Mouse (Mus musculus) myocyte (in vitro differentiated cells): ENCODE measurements at regions not wholly inside any gene's neighbourhood (a gene's known extent, or its start where the extent isn't known, plus 50 kb on each side); places are given as distances from the start of the nearest gene placed in this dataset.

Experiments used
- H3K27me3 ChIP-seq: one replicate; pipeline ENCODE4 v1.6.1; 2011; ENCODE audit not compliant: control insufficient read depth, insufficient read depth, insufficient read length
- H3K36me3 ChIP-seq: one replicate; pipeline ENCODE4 v1.6.1; 2011; ENCODE audit not compliant: control insufficient read depth, insufficient read depth
- H3K4me2 ChIP-seq: one replicate; pipeline ENCODE4 v1.6.1; 2011; ENCODE audit warnings: low read depth, control low read depth
- H3K4me3 ChIP-seq: one replicate; pipeline ENCODE4 v1.5.1; 2011; ENCODE audit warnings: mild to moderate bottlenecking, control low read depth, moderate library complexity
- H3K79me2 ChIP-seq: one replicate; pipeline ENCODE4 v1.6.1; 2011; ENCODE audit not compliant: control insufficient read depth, insufficient read depth
- H3ac ChIP-seq: one replicate; pipeline ENCODE4 v1.6.1; 2011; ENCODE audit not compliant: control insufficient read depth, insufficient read length
- CEBPB ChIP-seq: IDR thresholded peaks from 2 replicates; pipeline ENCODE4 v1.6.1; 2011; ENCODE audit warnings: mild to moderate bottlenecking, moderate library complexity; ENCODE audit not compliant: poor library complexity, insufficient read depth, severe bottlenecking
- E2F4 ChIP-seq: IDR thresholded peaks from one replicate; pipeline ENCODE4 v1.6.1; 2011; ENCODE audit warnings: mild to moderate bottlenecking, control low read depth, moderate library complexity; ENCODE audit not compliant: insufficient read depth
- MAX ChIP-seq: IDR thresholded peaks from one replicate; pipeline ENCODE4 v1.6.1; 2011; ENCODE audit warnings: low read depth, mild to moderate bottlenecking, control low read depth
- MYOD1 ChIP-seq, 3 experiments: IDR thresholded peaks; one replicate each; pipeline ENCODE4 v1.6.1; 2011; ENCODE audit warnings: control low read depth in 2 of 3, low read depth in 2 of 3, mild to moderate bottlenecking in 2 of 3, moderate library complexity in 1 of 3; ENCODE audit not compliant: insufficient read length in 2 of 3, control insufficient read depth in 1 of 3
- MYOG ChIP-seq, 3 experiments: IDR thresholded peaks; one replicate each; pipeline ENCODE4 v1.6.1; 2011; ENCODE audit warnings: control low read depth in 2 of 3, low read depth in 2 of 3, mild to moderate bottlenecking in 2 of 3; ENCODE audit not compliant: insufficient read length in 2 of 3, control insufficient read depth in 1 of 3, insufficient read depth in 1 of 3
- POLR2A ChIP-seq: IDR thresholded peaks from one replicate; pipeline ENCODE4 v1.6.1; 2011; ENCODE audit warnings: low read depth, mild to moderate bottlenecking, control low read depth, moderate library complexity; ENCODE audit not compliant: insufficient read length
- POLR2AphosphoS2 ChIP-seq: IDR thresholded peaks from one replicate; pipeline ENCODE4 v1.6.1; 2011; ENCODE audit warnings: low read depth, control low read depth; ENCODE audit not compliant: insufficient read length
- REST ChIP-seq: IDR thresholded peaks from one replicate; pipeline ENCODE4 v1.6.1; 2011; ENCODE audit warnings: mild to moderate bottlenecking, control low read depth, moderate library complexity; ENCODE audit not compliant: insufficient read depth, insufficient read length
- SRF ChIP-seq: IDR thresholded peaks from one replicate; pipeline ENCODE4 v1.6.1; 2011; ENCODE audit warnings: low read depth; ENCODE audit not compliant: control insufficient read depth, insufficient read length
- TCF12 ChIP-seq: IDR thresholded peaks from one replicate; pipeline ENCODE4 v1.6.1; 2011; ENCODE audit warnings: mild to moderate bottlenecking, control low read depth; ENCODE audit not compliant: poor library complexity, insufficient read depth, severe bottlenecking
- TCF3 ChIP-seq: IDR thresholded peaks from one replicate; pipeline ENCODE4 v1.6.1; 2011; ENCODE audit warnings: low read depth, control low read depth; ENCODE audit not compliant: insufficient read length
- USF1 ChIP-seq: IDR thresholded peaks from one replicate; pipeline ENCODE4 v1.6.1; 2011; ENCODE audit warnings: low read depth, mild to moderate bottlenecking, control low read depth, moderate library complexity

DNA sequence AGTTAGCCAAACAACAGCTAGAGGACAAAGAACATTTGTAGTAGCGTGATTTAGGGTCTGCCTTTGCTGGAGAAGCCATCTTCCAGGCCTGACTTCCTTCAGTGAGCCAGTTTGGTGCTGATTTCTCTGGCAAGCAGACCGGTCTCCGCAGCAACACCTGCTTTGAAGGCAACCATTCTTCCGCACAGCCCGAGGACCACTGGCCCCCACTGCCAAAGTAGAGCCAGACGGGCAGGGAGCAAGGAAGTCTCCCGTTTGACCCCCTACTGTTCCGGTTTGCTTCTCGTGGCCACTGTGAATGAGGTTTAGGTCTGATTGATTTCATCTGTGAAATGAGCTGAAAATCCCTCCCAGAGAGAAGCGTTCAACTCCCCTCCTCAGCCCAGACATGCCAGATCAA lies 471.0 kb downstream of the Tshz3 start:
- H3K27me3 ChIP-seq, result no peaks in the 10 kb centered on the region
- no peaks in the 10 kb centered on the region for H3K79me2 ChIP-seq
- H3K4me2 ChIP-seq, result no peak overlapping the region
- H3K4me3 ChIP-seq, result no peak overlapping the region
- H3K36me3 ChIP-seq, result no peaks in the 10 kb centered on the region
- TF ChIP-seq MAX (no peak), POLR2AphosphoS2 (no peak), USF1 (no peak), REST (no peak), POLR2A (no peak), MYOD1 (IDR thresholded peaks at IDR 0.05; ENCODE audit: control insufficient read depth in 1 of 3, insufficient read length in 2 of 3, low read depth in 2 of 3) (no peak), TCF12 (no peak), E2F4 (no peak), SRF (no peak), CEBPB (no peak), TCF3 (no peak), MYOG (IDR thresholded peaks at IDR 0.05; ENCODE audit: control insufficient read depth in 1 of 3, insufficient read depth in 1 of 3, insufficient read length in 2 of 3, low read depth in 2 of 3) (no peak)
- H3ac ChIP-seq, result no peak overlapping the region

DNA sequence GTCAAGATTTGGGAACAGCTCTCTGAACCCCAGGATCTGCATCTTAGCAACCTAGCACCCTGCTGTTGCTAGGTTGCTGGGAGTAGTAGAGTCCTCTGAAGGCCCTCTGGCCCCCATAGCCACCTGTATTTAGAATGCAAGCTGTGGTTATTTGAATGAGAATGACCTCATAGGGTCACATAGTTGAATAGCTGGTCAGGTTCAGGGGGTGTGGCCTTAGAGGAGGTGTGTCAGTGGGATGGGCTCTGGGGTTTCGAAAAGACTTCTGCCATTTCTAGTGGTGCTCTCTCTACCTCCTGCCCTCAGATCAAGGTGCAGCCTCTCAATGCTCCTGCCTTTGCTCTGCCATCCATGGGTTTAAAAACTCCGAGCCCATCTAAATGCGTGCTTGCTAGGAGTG lies 477.8 kb downstream of the Tshz3 start:
- Histone ChIP-seq H3K79me2 (no peaks in the 10 kb centered on the region), H3K4me3 (no peak overlapping the region), H3K4me2 (no peak overlapping the region), H3K27me3 (no peaks in the 10 kb centered on the region), H3K36me3 (no peaks in the 10 kb centered on the region), H3ac (no peak overlapping the region)
- no peak for TF ChIP-seq REST
- no peak for TF ChIP-seq MYOG (IDR thresholded peaks at IDR 0.05; ENCODE audit: control insufficient read depth in 1 of 3, insufficient read depth in 1 of 3, insufficient read length in 2 of 3, low read depth in 2 of 3)
- TF ChIP-seq CEBPB, result no peak
- no peak for TF ChIP-seq POLR2AphosphoS2
- TF ChIP-seq SRF, result no peak
- no peak for TF ChIP-seq MAX

DNA sequence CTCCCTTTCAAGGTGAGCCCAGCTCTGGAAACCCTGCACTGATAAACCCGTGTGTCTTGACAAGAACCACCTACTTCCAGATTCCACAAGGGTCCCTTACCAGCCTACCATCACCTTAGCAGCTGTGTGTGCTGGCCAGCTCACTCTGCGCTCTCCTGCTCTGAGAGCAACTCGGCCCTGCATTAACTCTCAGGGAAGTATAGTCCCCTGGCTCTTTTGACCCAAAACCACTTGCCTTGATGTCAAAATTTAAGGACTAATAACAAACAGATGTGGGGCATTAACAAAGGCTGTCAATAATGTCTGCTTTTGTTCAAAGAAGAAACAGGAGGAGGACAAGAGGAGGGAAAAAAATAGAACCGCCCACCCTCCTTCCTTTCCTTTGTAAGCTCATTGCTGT lies 480.3 kb downstream of the Tshz3 start:
- H3K79me2 ChIP-seq, result no peaks in the 10 kb centered on the region
- H3K27me3 ChIP-seq, result no peaks in the 10 kb centered on the region
- no peak for TF ChIP-seq SRF
- no peak overlapping the region for H3K4me3 ChIP-seq
- H3ac ChIP-seq, result no peak overlapping the region
- no peak overlapping the region for H3K4me2 ChIP-seq
- H3K36me3 ChIP-seq, result no peaks in the 10 kb centered on the region

DNA sequence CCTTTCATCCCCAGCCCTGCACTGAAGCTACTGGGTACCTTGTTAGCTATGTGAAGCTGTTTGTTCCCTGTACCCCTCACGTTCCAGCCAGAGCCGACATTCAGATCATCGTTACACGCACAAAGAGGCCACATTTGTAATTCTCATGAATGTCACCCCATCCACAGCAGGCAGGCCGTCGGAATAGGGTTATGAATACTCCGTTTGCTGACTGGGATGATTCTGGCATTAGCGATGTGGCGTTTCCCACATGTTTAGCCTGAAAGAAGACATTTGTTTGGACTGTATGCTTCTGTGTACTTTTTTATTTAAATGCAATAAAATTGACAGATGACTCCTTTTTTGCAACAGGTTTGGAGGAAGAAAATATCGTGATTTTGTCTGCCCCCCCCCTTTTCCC lies 482.0 kb downstream of the Tshz3 start:
- no peaks in the 10 kb centered on the region for H3K36me3 ChIP-seq
- no peak for TF ChIP-seq SRF
- TF ChIP-seq E2F4, result no peak
- TF ChIP-seq USF1, result no peak
- no peak for TF ChIP-seq POLR2AphosphoS2
- no peak for TF ChIP-seq TCF3
- TF ChIP-seq POLR2A, result no peak
- TF ChIP-seq MYOD1 (IDR thresholded peaks at IDR 0.05; ENCODE audit: control insufficient read depth in 1 of 3, insufficient read length in 2 of 3, low read depth in 2 of 3), result no peak
- TF ChIP-seq REST, result no peak
- TF ChIP-seq CEBPB, result no peak
- TF ChIP-seq MYOG (IDR thresholded peaks at IDR 0.05; ENCODE audit: control insufficient read depth in 1 of 3, insufficient read depth in 1 of 3, insufficient read length in 2 of 3, low read depth in 2 of 3), result no peak
- TF ChIP-seq MAX, result no peak
- no peak for TF ChIP-seq TCF12
- H3K4me2 ChIP-seq, result no peak overlapping the region
- H3K27me3 ChIP-seq, result no peaks in the 10 kb centered on the region
- no peaks in the 10 kb centered on the region for H3K79me2 ChIP-seq
- H3K4me3 ChIP-seq, result no peak overlapping the region
- H3ac ChIP-seq, result no peak overlapping the region

DNA sequence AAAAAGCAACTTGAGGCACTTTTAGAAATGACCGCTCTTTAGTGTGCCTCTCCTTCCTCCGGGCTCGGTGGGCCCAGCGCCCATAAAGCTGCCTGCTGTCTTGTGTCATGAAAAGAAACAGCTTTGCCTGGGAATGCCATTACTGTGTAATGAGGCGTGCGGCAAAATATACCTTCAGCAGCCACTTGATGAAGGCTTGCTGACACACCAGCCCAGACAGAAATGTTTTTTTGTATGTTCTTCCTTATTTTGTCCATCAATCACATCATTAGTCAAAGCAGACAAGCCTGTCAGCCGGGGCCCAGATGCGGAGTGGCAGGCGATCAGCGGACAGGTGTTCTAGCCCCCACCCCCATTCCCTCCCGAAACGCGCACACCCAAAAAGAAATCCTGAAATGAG lies 482.5 kb downstream of the Tshz3 start:
- H3ac ChIP-seq, result no peak overlapping the region
- H3K79me2 ChIP-seq, result no peaks in the 10 kb centered on the region
- TF ChIP-seq SRF (no peak), POLR2A (no peak), POLR2AphosphoS2 (no peak), MYOG (IDR thresholded peaks at IDR 0.05; ENCODE audit: control insufficient read depth in 1 of 3, insufficient read depth in 1 of 3, insufficient read length in 2 of 3, low read depth in 2 of 3) (no peak), REST (no peak), MAX (no peak), USF1 (no peak), TCF3 (no peak)

More for the DNA sequence above, 482.5 kb downstream of the Tshz3 start:
- Histone ChIP-seq H3K27me3 (no peaks in the 10 kb centered on the region), H3K4me3 (no peak overlapping the region), H3K36me3 (no peaks in the 10 kb centered on the region), H3K4me2 (no peak overlapping the region)
